Mouse (Mus musculus) ES-E14 (cell line): ENCODE measurements around the gene Gpr155. TPM values are rescaled to one million over a fixed set of nuclear protein-coding genes. Genes with fewer than 3 reads are reported as not detected.

ENCODE experiments used
- DNase-seq: peaks from one replicate; pipeline ENCODE4 v3.0.0-alpha.2; 2013; ENCODE audit warnings: low read depth, low spot score
- H3K27ac ChIP-seq: 2 replicates; pipeline ENCODE4 v1.5.1; 2012; ENCODE audit warnings: low read depth, mild to moderate bottlenecking, low read length, moderate library complexity, mixed read lengths; ENCODE audit not compliant: poor library complexity, insufficient read depth, severe bottlenecking
- H3K36me3 ChIP-seq: 2 replicates; pipeline ENCODE4 v1.6.1; 2012; ENCODE audit warnings: mild to moderate bottlenecking, low read length, moderate library complexity, mixed read lengths; ENCODE audit not compliant: control insufficient read depth, poor library complexity, insufficient read depth, severe bottlenecking
- H3K4me1 ChIP-seq, 2 experiments: fragments of 150-350 bp in 1 of 2; sonication (generic) in 1 of 2; 2 replicates each; pipeline ENCODE4 v1.6.1; 2012; ENCODE audit warnings: low read length in 2 of 2, mild to moderate bottlenecking in 1 of 2, mixed read lengths in 1 of 2; ENCODE audit not compliant: control insufficient read depth in 2 of 2, insufficient read depth in 2 of 2, poor library complexity in 1 of 2
- H3K4me3 ChIP-seq, 2 experiments: fragments of 150-350 bp in 1 of 2; sonication (generic) in 1 of 2; 2 replicates each; pipeline ENCODE4 v1.5.1; 2012; ENCODE audit warnings: low read length in 2 of 2, low read depth in 1 of 2, mild to moderate bottlenecking in 1 of 2, mixed read lengths in 1 of 2; ENCODE audit not compliant: insufficient read depth in 1 of 2, poor library complexity in 1 of 2, severe bottlenecking in 1 of 2
- H3K9ac ChIP-seq: 2 replicates; pipeline ENCODE4 v1.6.1; 2012; ENCODE audit warnings: low read depth, mild to moderate bottlenecking, low read length, mixed read lengths; ENCODE audit not compliant: poor library complexity, insufficient read depth, severe bottlenecking
- H3K9me3 ChIP-seq: fragments of 150-350 bp; sonication (generic); 2 replicates; pipeline ENCODE4 v1.6.1; 2012; ENCODE audit warnings: low read depth, mild to moderate bottlenecking, low read length; ENCODE audit not compliant: control insufficient read depth, insufficient read depth
- CHD2 ChIP-seq: IDR thresholded peaks from 2 replicates; pipeline ENCODE4 v1.6.1; 2014; ENCODE audit warnings: mild to moderate bottlenecking, low read depth, low read length, inconsistent platforms
- HCFC1 ChIP-seq: IDR thresholded peaks from 2 replicates; pipeline ENCODE4 v1.6.1; 2012; ENCODE audit warnings: low read length, inconsistent platforms, borderline replicate concordance; ENCODE audit not compliant: insufficient read depth
- MAFK ChIP-seq: IDR thresholded peaks from 2 replicates; pipeline ENCODE4 v1.6.1; 2014; ENCODE audit warnings: mild to moderate bottlenecking, low read depth, low read length, inconsistent platforms; ENCODE audit not compliant: insufficient read depth
- ZC3H11A ChIP-seq: IDR thresholded peaks from 2 replicates; pipeline ENCODE4 v1.6.1; 2012; ENCODE audit warnings: low read depth, mild to moderate bottlenecking, inconsistent platforms, low read length, borderline replicate concordance
- ZNF384 ChIP-seq: IDR thresholded peaks from 2 replicates; pipeline ENCODE4 v1.6.1; 2012; ENCODE audit warnings: low read depth, low read length, inconsistent platforms
- in situ Hi-C, 2 experiments: fragments of 600-800 bp; cut with MboI; formaldehyde crosslinking; loops; one replicate each; pipeline ENCODE4 v1.15.1; 2025; ENCODE audit warnings: low sequenced_read_pairs in 2 of 2, inconsistent platforms in 1 of 2; ENCODE audit not compliant: unreplicated experiment in 2 of 2
- total RNA-seq: library from RNA; depleted of rRNA; stranded (reverse); fragments of 300-350 nt; gene quantifications from 2 replicates; pipeline ENCODE4 v1.2.3, GENCODE M21; 2012

The Gpr155 gene
- total RNA-seq, 1 experiment, result 2.3 TPM

DNA sequence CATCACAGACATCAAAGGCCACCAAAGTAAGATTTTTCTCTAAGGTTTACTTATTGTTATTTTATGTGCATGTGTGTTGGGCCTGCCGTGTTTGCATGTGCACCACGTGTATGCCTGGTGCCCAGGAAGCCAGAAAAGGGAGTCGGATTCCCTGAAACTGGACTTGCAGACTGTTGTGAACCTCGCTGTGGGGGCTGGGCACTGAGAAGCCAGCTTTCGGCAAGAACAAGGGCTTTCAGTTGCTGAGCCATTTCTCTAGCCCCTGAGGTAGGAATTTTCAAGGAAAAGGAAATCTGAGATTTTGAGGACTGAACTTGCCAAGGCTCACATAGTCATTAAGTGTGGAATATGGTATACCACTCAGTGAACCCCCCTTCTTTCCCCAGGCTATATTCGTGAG lies 39.2 kb downstream of the Gpr155 start:
- no peak overlapping the region for H3K27ac ChIP-seq
- H3K9me3 ChIP-seq, result no peaks in the 10 kb centered on the region
- no peak overlapping the region for H3K4me3 ChIP-seq
- in situ Hi-C loops, result no loop called here
- H3K9ac ChIP-seq, result no peak overlapping the region
- TF ChIP-seq CHD2 (no peak), HCFC1 (no peak), MAFK (no peak), ZC3H11A (no peak), ZNF384 (no peak)
- H3K36me3 ChIP-seq, result no peaks in the 10 kb centered on the region
- no peaks in the 10 kb centered on the region for H3K4me1 ChIP-seq
- no peak for DNase-seq

DNA sequence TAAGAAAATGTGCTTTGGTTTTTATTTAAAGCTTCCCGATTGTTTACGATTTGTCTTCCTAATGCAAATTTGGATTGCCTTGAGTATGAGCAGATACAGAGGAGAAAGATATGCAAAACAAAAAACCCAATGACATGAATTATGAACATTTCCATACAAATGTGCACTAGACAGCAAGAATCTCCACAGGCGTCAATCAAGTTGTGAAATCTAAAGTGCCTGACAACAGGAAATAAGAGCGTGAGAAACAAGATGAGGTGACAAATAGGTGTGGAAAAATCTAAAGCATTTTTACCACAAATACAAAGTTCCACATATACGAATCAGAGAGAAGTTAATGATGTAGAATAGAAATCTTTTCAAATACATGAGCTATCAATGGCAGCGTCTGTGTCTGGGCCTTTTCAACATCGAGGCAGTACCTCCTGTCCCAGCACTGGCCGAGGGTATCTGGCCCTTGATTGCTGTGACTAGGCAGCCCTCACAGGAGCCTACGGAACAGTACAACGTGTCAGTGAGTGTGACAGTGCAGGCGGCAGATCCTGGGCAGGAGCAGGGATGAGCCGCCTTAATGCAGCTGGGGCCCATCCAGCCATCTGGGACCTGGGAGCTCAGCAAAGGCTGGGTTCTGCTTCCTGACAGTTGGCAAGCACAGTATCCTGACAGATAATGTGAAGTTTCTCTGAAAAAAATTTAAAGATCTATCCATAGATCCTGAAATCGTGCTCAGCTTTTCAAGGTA lies 39.9 kb downstream of the Gpr155 start:
- Histone ChIP-seq H3K4me1 (no peaks in the 10 kb centered on the region), H3K27ac (no peak overlapping the region), H3K36me3 (no peaks in the 10 kb centered on the region), H3K9ac (no peak overlapping the region), H3K9me3 (no peaks in the 10 kb centered on the region), H3K4me3 (no peak overlapping the region)
- DNase-seq, result no peak
- in situ Hi-C loops, result no loop called here
- TF ChIP-seq MAFK (no peak), ZNF384 (no peak), ZC3H11A (no peak), CHD2 (no peak), HCFC1 (no peak)

DNA sequence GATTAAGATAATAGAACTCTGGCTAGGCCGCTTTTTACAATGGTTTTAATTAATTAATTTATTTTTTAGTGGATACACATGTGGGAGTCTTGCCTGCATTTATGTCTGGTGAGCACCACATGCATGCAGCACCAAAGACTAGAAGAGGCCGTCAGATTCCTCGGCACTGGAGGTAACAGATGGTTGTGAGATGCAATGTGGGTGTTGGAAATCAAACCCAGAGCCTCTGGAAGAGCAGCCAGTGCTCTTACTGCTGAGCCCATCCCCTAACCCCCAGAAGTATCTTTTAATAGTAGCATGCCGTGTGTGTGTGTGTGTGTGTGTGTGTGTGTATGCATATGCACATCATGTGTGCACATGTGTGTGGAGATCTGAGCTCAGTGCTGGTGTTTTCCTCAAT lies 41.2 kb downstream of the Gpr155 start:
- Histone ChIP-seq H3K27ac (no peak overlapping the region), H3K9me3 (no peaks in the 10 kb centered on the region), H3K4me1 (no peaks in the 10 kb centered on the region), H3K9ac (no peak overlapping the region), H3K4me3 (no peak overlapping the region), H3K36me3 (no peaks in the 10 kb centered on the region)
- no peak for DNase-seq
- in situ Hi-C loops, result no loop called here
- TF ChIP-seq CHD2 (no peak), MAFK (no peak), HCFC1 (no peak)

DNA sequence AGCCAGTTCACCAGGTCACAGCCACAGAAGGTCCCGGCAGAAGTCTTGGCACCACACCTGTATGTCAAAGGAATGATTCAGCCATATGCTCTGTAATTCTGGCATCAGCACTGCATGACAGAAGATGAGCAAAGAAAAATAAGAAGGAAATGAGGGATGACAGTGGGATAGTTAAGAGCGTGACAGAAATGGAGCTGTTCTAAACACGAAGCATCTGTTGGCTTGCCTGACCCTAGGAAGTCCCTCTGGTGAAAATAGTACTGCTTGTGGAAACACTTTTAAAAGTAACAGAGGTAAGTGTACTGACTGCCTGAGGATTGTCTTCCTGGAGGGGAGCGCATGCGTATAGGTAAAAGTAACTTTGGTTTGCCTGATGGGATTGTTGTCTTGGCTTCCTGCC lies 42.7 kb downstream of the Gpr155 start:
- Histone ChIP-seq H3K36me3 (no peaks in the 10 kb centered on the region), H3K4me3 (no peak overlapping the region), H3K4me1 (no peaks in the 10 kb centered on the region), H3K27ac (no peak overlapping the region), H3K9ac (no peak overlapping the region), H3K9me3 (no peaks in the 10 kb centered on the region)
- DNase-seq, result no peak
- no peak for TF ChIP-seq ZNF384
- TF ChIP-seq ZC3H11A, result no peak
- TF ChIP-seq HCFC1, result no peak
- TF ChIP-seq CHD2, result no peak
- TF ChIP-seq MAFK, result no peak
- in situ Hi-C loops, result no loop called here

DNA sequence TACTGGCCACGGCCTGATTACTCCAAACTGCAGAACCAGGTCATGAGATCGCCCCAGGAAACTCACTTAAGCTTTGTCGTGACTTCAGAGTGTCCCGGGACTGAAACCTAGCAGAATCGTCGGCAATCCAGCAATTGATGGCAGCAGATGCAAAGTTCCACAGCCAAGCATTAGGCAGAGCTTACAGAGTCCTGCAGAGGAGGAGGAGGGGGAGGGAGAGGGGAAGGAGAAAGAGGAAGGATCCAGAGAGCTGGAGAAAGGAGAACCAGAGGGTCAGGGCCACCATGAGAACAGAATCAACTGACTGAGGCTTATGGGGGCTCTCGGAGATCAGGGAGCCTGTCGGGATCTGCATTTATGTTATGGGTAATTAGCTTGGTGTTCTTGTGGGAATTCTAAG lies 48.0 kb downstream of the Gpr155 start:
- in situ Hi-C loops, result no loop called here
- no peak for DNase-seq
- no peak for TF ChIP-seq MAFK
- no peak for TF ChIP-seq ZC3H11A
- no peak for TF ChIP-seq CHD2
- TF ChIP-seq HCFC1, result no peak
- TF ChIP-seq ZNF384, result no peak
- no peaks in the 10 kb centered on the region for H3K36me3 ChIP-seq
- no peak overlapping the region for H3K27ac ChIP-seq
- no peak overlapping the region for H3K4me3 ChIP-seq
- H3K4me1 ChIP-seq, result no peaks in the 10 kb centered on the region
- H3K9me3 ChIP-seq, result no peaks in the 10 kb centered on the region
- H3K9ac ChIP-seq, result no peak overlapping the region
